Mouse (Mus musculus): ENCODE data around the gene Pdlim7.

Pdlim7 gene

DNA sequence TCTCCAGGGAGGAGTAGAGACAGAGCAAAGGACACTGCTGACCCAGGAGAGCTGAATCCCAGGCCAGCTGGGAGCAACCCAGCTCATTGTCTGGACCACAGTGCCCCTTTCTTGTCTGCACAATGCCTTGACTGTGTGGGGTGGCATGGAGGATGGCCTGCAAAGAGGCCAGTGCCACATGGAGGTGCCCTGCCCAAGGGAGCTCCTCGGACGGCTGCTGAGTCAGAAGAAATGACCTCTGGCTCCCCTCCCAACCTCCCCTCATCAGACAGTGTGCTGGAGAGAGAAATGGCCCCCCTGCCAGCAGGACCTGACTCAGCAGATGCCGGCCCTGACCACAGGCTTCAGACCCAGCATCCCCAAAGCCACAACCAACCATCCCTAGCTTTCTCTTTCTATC, 48.3 kb downstream of the Pdlim7 start:
- no peak for DNase-seq (ENCODE audit: low spot score)

DNA sequence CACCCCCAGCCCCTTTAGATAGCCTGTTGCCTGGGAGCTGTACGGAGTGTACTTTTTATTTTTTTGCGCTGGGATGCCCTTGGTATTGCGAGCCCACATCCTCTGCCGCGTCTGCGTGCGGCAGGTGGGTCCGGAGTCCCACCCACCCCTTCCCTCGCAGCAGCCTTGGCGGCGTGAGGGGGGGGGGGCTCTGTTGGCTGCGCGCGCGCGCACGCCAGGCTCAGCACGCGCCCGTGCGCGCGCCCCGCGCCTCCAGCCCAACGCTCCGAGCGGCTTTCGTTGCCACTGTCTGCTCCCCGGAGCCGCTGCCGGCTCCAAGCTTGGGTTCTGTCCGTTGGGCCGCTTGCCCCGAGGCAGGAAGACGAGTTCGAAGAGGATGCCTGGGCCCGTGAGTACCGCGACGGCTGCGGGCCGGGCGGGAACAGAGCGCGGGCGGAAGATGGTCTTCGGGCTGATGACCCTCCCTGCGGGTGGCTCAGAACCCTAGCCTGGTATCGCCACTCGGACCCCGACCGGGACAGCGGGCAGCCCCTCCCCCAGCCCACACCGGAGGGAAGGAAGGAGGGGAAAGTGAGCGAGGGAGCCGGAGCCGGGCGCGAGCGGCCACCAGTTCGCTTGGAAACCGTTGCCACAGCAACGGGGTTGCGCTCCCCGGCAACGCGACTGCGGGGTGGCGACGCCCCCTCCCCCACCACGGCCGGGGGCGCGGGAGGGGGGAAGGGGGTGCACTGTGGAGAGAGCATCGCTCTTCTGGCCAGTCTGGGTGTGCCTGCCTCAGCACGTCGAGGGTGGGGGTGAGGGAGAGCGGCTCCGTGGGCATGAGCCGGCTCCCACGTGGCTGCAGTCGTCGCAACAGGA, 49.2 kb downstream of the Pdlim7 start, which contains the start of gene Prr7:
Gene Prr7, plus strand, starts transcription at position 241 of the 858 bp plus-strand sequence.
- DNase-seq (ENCODE audit: low spot score): no peak

DNA sequence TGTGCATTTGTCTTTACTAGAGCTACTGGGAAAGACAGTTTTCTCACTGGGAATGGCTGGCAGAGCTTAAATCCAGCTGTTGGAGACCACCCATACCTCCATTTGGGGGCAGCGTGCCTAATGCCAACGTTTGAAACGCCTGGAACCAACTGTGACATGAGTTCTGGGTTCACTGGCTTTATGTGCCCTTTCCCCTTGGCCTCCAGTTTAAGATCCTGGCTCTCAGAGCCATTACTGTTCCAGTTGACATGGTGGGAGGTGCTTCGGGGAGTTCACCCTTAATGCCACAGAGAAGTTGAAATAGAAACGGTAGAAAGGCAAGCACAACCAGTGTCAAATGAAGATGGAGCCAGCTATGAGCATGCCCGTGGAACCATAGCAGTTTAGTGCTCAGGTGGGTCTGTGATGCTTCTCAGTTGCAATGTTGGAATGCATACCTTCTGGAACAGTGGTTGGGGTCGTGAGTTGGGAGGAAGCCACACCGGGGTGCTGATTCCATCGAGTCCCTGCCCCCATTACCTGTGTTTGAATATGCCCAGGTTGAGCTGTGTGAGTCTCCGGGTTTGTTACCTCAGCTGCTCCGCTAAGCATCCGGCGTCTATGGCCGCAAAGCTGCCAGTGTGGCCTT, 50.0 kb downstream of the Pdlim7 start:
- DNase-seq (ENCODE audit: low spot score): no peak

DNA sequence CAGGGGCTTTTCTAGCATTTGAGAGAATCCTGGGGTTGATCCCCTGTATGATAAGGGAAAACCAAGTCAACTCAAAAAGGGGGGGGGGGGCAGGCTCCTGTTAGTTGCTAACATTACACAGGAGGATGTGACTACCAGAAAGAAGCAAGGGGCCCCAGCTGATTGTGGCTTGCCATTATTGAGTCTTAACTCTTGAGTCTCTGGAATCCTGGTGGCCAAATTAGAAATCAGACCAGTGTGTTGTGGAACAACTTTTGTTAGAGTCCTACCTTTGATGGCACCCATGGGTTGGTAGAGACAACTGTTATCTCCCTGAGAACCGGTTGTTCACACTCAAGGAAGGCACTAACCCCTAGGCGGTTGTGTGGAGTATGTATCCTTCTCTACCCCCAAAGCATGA, 50.5 kb downstream of the Pdlim7 start:
- DNase-seq (ENCODE audit: low spot score): no peak

DNA sequence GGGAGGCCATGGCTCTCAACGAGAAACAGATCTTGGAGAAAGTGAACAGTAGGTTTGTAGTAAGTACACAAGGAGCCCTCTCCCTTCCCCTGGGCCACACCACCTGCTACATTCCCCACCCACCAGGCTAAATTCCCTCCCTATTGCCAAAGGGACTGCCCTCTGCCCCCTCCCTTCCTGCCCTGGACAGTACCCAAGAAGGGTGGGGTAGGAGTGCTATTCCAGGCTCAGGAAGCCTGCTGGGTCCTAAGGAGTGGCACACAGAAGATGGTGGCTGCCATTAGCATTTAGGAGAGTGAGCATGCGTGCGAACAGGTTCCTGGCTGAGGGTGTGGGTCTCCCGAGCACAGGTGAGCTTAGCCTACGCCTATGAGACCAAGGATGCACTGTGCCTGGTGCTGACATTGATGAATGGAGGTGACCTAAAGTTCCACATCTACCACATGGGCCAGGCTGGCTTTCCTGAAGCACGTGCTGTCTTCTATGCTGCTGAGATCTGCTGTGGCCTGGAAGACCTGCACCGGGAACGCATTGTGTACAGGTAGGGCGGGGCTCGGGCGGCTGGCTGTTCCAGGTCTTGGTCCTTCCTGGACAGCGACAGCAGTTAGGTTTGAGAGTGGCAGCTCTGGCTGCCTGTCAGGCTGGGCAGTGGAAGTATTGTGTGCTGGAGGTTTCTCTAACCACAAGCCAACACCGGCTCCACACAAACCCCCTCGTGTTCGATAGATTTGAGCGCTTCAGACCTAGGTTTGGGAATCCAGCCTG, 61.5 kb downstream of the Pdlim7 start:
- no peak for DNase-seq (ENCODE audit: low spot score)

DNA sequence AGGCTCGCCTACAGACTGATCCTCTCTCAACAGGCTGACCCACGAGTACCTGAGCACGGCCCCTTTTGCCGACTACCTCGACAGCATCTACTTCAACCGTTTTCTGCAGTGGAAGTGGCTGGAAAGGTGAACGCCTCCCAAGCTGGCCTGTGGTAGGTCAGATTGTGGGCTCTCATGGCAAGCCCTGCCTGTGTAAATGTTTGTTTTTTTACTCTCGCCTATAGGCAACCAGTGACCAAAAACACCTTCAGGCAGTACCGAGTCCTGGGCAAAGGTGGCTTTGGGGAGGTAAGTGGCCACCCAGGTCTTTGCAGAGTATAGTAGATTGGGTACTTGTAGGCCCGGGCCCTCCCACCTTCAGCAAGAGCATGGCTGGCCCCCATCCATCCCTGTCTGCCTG, 62.2 kb downstream of the Pdlim7 start:
- no peak for DNase-seq (ENCODE audit: low spot score)

DNA sequence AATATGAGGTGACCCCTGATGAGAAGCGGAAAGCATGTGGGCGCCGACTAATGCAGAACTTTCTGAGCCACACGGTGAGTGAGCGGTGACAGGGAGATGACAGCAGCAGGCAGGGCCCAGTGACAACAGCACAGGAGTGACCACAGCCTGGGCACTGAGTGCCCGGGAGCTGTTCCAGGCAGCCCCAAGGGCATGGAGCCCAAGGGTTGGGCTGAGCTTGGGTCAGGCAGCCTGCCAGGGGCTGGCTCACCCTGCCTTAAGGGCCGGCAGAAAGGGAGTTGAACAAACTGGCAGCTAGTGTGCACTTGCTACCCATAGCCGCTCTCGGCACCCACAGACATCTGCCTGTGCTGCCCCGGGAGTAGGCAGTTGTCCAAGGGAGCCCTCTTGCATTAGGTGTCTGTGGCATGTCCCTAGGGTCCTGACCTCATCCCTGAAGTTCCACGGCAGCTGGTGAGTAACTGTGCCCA, 62.9 kb downstream of the Pdlim7 start:
- DNase-seq (ENCODE audit: low spot score): no peak

DNA sequence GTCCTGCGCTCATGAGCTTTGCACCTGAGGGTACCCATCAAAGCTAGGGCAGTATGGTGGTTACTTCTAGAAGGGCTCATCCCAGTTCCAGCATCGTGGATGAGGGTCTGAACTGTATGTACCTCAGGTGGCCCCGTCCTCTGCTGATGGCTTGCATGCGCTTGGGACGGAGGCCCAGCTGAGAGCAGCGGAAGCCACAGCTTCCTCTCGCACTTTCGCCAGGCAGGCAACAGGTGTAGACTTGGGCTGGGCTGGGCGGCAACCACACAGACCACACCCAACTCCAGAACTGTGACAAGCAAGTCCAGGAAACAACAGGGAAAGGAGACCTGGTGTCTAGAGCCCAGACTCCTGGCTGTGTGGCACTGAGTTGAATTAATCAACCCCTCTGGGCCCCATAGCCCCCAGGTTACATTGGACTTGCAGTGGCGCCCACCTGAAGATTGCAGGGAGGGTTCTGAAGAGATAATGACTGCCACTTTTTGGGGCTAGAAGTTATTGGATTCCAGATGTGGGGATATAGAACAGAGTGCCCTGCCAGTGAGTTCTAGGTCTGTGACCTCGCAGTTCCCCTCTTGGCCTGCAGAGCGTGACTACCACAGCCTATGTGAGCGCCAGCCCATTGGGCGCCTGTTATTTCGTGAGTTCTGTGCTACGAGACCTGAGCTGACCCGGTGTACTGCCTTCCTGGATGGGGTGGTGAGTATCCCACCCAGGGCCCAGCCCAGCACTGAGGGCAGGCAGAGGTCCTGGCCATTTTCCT, 63.6 kb downstream of the Pdlim7 start:
- DNase-seq (ENCODE audit: low spot score): no peak

DNA sequence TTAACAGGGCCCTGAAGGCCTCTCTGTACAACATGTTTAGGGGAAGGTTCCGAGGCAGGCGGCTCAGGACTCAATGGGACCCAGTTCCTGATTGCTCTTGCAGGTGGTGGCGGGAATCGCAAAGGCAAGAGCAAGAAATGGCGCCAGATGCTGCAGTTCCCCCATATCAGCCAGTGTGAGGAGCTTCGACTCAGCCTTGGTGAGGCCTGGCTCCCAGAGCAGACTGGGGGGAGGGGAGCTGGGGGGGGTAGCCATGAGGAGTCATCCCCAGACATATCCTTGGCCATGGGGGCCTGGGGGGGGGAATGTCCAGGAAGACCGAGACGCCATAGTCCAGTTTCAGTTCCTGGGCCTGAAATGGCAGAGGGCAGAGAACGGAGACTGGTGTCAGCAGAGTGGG, 64.3 kb downstream of the Pdlim7 start:
- no peak for DNase-seq (ENCODE audit: low spot score)

DNA sequence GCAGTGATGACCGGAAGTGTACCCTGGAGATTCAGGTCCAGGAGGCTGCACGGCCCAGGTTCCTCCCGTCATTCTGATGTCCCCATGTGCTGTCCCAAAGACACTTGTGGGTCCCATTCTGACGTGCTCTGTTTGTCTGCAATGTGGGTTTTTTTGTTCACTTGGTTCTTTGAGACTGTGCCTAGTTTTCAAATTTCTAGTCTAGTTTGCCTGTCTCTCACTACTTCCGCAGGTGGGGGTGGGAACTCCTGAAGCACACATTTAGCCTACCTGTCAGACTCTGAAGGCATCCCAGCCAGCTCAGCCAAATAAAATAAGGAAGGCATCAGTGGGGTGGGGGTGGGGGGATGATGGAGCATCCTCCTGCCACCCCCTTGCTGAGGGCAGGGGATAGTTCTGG, 65.3 kb downstream of the Pdlim7 start:
- DNase-seq (ENCODE audit: low spot score): no peak

DNA sequence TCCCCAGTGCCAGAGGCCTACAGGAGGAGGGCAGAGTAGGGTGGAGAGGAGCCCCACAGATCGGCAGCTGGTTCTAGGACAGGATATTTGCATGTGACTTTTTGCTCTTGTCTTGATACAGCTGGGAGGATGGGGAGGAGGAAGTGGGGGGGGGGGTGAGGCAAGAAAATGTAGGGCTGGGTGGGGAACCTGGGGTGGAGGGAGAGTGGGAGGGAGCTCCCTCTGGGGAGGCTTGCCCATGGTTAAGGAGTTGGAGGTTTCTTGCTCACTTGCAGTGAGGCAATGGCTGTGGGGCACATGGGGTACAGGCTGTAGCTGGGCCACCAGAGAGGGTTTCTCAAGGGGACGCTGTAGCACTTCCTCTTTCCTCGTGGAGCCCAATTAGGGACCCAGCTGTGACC, 65.9 kb downstream of the Pdlim7 start:
- peak; percentile 32 for DNase-seq (ENCODE audit: low spot score)

DNA sequence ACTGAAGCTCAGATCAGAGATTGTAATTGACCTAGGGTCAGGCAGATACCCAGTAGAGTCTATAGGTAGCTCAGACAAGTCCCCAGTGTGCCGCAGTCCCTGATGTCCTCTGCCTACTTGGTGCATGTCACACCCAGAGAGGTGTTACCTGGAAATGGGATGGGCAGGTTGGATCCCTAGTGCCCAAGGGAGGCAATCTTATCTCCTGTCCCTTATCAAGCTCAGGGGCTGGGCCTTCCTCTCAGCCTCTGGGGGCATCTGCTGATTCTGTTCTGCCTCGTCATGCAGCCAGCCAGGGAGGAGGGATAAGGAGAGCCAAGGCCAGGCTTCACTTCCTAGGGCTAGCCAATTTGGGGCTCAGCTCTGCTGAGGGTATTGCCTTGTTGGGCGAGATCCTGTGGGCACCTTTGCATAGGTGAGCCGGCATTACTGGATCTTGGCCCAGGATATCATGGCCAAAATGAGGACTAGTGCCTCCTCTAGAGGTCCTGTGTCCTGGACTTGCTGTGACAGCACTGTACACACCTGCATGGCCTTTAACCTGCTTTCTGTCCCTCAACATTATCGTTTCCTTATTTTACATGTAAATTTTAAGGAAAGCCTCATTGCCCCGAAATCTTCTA, 66.9 kb downstream of the Pdlim7 start:
- DNase-seq (ENCODE audit: low spot score): peak; percentile 58
